Mouse (Mus musculus) adrenal gland, adult 2 months (tissue): ENCODE results near the gene Defb25. TPM values are rescaled to one million over a fixed set of nuclear protein-coding genes. Genes with fewer than 3 reads are reported as not detected.
"Not testable (repeated sequence)": the region's sequence is repeated elsewhere in the genome, so short reads cannot be mapped to it uniquely, and the experiment has no call there.

Source experiments
- DNase-seq: peaks from one replicate; pipeline ENCODE4 v3.0.0; 2021
- long read RNA-seq: library from polyadenylated mRNA; stranded (forward); transcript quantifications from one replicate; pipeline ENCODE4 v2.0.0, GENCODE M21; 2021
- polyA plus RNA-seq: library from polyadenylated mRNA; depleted of rRNA; stranded (reverse); fragments of >200 nt; gene quantifications from 2 replicates; pipeline ENCODE4 v1.2.3, GENCODE M21; 2012; rRNA removed
- total RNA-seq, 2 experiments: library from RNA; stranded (reverse); gene quantifications; 2 replicates each; pipeline ENCODE4 v1.2.3; 2021

Gene Defb25
- total RNA-seq (not detected), polyA plus RNA-seq (1.0 TPM in 1 of 2 replicates, not detected in the other)
- long read RNA-seq = 0 reads

DNA sequence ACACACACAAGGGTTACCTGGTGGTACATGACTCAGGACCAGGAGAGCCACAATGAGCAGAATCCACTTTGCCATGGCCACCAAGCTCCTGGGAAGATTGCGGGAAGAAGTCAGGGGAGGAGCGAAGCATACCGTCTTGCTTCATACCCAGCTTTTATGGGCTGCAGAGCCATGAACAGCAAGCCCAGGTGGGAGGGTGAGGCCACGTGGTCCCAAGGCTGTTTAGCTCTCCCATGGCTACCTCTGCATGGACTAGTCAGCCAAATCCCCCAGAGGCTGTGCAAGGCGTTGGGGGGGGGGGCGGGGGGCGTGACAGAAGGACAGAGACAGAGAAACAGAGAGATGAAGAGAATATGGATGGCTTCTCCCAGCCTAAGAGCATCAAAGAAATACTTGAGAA lies at the start of gene Defb25:
Gene Defb25 (minus strand): TSS at position 101 of the 400 bp plus-strand sequence.
- DNase-seq = no peak

DNA sequence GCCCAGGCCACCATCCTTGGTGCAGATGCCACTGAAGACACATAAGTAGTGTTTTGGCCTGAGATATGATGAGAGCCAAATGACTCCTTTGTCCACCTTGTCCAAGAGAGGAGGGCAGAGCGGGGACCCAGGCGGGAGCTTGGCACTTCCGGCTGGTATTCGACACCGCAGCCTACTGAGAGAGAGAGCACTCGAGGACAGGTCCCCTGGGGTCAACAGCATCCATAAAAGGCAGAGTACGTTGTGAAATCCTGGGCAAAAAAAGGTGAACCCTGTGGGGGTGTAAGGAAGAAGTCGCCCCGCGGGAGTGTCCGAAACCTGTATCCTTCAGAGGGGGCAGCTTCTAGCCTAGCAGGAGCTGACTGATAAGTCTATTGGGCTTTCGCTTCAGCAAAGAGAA lies 49.3 kb upstream of the Defb25 start:
- peak; percentile 36 for DNase-seq

DNA sequence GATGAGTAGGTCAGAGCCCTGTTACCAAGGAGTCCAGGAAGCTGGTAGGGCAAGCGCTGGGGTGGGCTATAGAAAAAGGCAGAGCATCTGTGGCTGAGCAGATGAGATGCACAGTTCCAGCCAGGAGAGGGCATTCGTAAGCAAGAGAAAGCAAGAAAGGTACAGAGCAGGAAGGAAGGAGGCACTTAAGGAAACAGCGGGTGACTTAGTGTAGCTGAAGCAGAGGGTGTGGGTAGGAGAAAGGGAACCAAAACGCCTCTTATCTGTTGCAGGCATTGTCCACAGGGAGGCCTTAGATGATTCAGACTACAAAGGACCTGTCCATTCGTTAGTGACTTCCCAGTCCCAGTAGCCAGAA lies 48.8 kb upstream of the Defb25 start:
- no peak for DNase-seq

DNA sequence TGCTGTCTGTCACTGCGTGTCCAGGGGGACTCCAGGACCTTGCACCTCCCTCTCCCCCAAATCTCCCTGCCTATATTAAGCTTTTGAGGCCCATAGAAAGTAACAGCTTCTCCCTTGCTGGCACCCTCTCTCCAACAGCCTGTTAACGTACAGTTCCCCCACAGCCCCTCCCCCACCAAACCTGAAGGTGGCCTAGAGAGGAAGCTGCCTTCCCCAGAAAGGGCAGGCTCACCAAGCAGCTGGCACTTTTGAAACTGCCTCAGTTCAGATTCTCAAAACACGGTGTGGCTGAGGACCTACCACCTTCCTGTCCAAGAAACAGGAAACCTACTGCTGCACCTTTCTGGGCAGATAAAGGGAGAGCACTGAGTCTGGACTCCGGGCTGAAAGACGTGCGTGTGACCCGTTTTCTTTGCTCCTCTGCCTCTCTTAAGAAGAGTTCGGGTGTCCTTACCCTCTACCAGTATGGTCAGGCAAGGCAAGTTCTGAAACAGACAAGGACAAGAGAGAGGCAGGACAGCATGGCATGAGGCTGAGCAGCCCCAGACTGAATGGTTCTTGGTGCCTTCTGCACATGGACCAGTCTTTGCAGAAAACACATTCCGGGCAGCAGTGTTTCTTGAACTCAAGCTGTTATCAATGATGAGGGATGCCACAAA lies 48.3 kb upstream of the Defb25 start:
- no peak for DNase-seq

DNA sequence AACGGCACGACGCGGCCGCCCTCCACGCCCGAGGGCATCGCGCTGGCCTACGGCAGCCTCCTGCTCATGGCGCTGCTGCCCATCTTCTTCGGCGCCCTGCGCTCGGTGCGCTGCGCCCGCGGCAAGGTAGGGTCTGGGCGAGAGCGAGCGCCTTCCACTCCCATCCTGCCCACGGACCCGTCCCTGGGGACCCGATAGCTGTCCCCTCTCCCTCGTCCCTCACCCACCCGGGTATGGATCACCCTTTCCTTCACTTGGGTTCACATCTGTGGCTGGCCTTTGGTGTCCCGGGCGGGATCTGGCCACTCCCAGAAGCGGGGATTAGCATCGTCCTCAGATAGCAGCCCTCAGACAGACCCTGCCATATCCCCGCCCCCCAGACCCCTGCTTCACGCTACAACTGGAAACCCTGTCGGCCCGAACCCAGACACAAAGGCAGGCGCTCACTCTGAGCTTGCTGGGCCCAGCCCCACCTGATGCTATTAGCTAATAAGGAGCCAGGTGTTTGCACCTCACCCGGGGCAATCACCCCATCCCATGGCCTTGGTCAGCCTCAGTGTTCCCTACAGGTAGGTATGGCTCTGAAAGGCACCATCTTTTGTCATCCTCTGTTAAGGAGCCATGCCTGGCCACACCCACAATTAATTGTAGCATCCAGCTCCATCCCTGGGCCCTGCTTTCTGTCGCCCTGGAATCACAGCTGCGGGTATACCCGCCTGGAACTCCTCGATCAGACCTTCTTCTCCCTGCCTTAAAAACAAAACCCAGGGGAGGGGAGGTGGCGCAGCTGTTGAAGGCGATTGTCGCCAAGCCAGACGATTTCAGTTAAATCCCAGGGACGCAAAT lies 47.0 kb upstream of the Defb25 start:
- peak; percentile 33 for DNase-seq

DNA sequence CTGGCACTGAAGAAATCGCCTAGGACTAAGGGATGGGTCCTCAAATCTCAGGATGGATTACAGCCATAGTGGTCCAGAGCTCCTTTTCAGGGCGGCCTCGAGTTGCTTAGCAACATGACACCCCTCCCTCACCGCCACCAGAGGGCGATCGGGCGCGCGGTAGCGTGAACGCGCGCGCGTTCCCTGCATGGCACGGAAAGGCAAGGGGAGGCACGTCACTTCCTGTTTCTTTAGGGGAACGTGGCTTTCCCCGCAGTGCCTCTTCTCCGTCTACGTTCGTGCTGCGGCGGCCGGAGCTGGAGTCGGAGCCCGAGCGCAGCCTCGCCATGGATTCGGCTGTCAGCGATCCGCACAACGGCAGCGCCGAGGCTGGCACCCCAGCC lies 46.4 kb upstream of the Defb25 start, which contains the start of gene H13:
Gene H13 (plus strand): TSS at position 206 of the 383 bp plus-strand sequence.
- peak; percentile 95 for DNase-seq

DNA sequence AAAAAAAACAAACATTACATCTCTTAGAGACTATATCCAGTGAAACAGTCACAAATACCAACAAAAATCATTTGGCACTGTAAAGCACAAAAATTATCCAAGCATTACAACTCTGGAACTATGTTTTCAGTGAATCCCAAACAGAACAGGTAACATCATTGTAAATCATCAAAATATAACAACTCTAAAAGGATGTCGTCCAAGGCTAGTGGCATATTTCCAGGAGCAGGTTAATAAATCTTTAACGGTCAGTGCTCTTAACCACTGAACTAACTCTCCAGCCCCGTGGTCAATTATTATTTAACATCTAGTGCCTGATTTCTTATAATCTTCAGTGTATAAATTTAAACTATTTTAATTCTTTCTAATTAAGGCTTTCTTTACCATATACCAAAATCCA lies 43.3 kb upstream of the Defb25 start:
- not testable (repeated sequence) for DNase-seq

DNA sequence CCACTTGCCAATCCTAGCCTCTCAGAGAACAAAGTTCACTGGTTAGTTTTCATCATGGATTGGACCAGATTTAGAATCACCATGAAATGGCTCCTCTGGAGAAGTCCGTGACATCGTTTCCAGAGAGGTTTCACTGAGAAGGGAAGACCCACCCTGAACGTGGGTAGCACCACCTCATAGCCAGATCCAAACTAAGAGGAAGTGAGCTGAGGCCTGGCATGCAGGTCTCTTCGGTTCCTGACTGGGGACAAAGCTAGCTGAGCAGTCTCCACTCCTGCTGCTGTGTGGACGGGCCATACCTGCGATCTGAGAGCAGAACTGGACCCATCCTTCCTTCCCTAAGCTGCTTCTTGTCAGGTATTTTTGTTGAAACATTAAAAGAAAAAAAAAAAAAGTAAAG lies 38.3 kb upstream of the Defb25 start:
- DNase-seq = no peak

DNA sequence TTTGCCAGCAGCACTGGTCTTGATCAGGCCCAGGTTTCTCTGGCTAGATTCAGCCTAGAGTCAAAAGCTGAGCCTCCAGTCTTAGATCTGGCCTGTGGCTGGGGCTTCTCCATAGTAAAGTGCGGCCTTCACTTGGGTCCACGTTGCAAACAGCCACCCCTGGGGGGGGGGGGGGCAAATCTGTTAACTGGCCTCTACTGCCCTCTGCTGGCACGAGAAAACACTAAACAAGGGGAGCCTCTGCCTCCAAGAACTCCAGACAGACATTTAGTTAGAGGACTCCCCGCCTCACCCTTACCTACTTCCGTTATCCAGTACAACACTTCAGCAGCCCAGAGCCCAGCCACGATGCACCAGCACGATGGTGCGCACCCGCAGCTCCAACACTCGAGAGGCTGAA lies 34.5 kb upstream of the Defb25 start:
- no peak for DNase-seq

DNA sequence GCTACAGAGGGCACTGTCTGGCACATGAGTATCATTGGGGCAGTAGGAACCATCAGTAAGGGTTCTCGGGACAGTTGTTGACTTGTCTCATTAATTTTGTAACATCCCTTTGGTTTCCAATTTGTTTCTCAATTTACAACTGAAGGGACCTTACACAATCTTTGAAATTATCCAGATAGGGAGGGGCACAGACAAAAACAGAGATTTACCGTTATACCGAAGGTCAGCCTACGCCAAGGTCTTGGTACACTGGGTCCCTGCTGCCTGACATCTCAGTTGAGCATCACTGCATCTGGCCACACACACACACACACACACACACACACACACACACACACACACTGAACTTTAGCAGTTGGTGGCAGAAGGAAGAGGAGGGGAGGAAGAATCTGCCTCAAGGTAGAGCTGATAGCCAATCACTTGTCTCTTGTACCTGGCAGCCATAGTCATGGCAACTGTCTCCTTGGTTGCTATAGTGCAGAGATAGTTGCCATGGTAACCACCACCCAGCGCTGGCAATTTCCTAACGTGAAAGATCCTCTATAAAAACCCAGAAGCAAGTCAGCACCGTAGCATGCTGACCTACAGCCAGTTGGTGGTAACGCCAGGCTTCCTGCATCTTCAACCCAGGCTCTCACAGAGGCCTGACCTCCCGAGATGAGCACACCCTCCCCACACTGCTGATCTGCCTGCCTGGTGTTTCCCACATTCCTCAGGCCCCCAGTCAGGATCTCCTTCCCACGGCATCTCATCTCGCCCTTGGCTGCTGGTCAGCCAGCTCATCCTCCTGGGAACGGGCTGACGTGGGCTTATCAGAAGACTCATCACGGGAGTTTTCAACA lies 31.2 kb upstream of the Defb25 start:
- DNase-seq = peak; percentile 87

DNA sequence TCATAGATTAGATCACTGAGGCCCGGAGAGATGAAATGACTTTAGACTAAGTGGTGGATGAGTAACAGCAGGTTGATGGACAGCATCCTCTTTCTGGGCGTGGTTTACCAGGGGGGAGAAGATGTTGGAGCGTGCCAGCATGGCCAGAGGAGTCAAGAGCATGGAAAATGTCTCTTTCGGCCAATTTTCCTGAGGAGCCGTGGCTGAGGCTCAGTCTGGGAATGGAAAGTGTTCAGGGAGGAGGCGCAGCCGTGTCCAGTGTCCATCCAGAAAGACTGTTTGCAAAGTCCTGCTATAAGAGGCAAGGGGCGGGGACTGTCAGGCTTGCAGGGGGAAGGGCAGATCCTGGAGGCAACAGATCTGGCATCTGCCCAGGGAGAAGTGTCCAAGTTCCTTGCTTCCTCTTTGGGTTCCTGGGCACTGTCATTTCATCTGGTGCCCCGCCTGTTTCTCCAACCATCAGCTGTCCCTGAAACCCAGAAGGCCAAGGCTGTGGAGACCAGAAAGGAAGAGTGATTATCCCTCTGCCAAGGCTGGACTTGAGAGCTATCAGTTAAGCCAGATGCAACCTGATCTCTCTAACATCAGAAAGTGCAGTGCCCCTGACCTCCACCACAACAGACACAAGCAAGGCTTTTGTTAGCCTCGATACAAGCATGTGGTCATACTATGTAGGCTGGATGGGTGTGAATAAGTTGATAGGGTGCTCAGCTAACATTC lies 30.2 kb upstream of the Defb25 start:
- DNase-seq = peak; percentile 88

DNA sequence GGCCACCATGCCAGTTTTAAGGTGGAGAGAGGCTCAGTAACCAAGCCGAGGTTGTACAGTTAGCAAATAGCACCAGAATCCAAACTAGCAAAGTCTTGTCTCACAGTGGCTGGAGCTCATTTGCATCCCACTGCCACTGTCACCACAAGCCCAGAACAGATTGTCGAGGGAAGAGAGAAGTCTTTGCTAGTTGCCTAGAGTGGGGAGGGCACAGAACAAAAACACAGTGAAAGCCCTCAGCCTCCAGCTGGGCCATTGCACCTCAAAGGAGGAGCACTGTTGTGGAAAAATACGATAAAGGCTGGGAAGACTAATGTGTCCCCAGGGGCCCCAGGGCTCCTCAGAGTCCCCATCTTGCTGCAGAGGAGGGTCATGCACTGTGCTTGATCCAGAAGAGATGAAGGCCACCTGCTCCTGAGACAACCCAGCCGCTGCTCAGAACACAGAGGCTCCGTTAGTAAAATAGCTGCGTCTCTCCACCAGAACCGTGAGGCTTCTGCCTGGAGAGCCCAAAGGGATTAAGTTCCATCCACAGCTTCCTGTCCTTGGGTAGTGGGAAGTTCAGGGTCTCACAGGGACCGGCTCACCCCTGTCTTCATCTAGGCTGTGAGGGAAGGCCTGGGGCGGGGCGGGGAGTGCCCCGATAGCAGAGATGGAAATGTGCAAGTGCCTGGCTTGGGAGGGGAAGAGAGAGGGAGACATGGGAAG lies 16.7 kb upstream of the Defb25 start:
- no peak for DNase-seq

DNA sequence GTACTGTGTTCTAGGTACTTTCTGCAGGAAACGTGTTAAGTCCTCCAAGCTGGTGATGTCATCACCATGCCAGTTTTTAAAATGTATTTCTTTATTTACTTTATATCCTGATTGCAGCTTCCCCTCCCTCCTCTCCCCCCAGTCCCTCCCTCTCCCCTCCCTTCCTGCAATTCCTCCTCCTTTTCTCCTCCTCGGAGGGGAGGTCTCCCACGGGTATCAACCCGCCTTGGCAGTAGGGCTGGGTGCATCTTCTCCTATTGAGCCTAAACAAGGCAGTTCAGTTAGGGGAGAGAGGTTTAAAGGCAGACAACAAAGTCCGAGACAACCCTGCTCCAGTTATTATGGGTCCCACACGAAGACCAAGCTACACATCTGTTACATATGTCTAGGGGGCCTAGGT lies 16.0 kb upstream of the Defb25 start:
- no peak for DNase-seq

DNA sequence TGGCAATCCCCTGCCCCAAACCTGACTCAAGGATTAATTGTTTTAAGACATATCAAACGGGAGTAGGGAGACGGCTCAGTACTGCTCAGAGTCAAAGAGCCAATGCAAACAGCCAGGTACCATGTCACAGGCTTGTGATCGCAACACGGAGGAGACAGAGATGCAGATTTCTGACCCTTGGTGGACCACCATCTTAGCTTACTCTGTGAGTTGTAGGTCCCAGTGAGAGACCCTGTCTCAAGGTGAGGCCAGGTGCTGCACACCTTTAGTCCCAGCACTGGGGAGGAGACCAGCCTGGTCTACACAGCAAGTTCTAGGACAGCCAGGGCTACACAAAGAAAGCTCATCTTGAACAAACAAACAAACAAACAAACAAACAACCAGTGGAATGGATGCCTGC lies 14.5 kb upstream of the Defb25 start:
- no peak for DNase-seq

DNA sequence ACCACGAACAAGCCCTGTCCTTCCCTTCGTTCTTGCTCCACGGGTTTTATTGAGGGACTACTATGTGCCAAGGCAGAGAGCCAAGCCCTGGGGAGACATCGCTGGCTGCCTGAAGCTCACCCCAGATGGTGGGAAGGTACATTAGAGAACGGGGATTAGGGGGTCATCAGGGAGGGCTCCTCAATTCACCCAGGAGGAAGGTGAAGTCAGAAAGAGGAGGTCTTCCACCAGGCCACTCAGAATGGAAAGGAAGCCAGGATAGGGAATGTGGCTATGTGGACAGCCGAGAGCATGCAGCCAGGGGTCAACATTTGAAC lies 14.1 kb upstream of the Defb25 start:
- no peak for DNase-seq

DNA sequence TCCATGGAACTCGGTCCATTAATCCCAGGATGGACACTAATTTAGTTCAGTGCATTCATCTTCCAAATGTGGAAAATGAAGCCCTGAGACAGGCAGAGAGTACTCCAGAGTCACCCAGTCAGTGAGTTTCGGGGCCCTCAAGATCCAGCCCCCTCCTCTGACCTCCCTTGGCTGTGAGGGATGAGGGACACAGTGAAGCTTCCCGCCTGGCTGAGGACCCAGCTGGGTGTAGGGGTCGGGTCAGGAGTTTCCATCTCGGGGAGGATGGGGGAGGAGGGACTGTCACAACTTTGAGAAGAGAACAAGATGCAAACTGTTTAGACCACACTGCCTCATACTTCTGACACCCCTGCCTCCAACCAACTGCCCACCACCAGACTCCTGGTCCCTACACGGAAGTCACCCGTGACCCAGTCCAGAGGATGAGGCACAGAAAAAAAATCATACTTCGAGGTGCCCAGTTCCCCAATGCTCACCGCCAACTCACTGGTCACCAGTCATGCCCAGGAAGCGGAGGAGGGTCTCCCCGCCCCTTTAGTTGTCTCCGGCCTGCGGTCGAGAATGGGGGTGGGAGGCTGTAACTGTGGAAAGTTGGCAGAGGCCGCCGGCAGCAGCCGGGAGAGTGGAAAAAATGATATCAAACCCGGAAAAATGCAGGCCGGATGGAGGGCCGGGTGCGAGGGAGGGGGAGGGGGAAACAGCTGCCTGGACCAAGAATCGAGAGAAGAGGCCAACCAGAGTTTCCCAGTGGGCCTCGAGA lies 13.6 kb upstream of the Defb25 start:
- peak; percentile 77 for DNase-seq

DNA sequence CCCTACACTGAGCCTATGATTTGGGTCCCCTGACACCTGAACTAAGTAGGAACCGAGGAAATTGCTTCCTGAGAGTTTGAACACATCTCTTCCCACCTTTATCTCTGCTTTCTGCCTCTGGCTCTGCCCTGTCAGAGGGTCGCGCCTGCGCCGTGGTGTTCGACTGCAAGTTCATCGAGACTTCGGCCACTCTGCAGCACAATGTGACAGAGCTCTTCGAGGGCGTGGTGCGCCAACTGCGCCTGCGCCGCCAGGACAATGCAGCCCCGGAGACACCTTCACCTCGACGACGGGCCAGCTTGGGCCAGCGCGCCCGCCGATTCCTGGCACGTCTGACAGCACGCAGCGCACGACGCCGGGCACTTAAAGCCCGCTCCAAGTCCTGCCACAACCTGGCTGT lies 11.5 kb upstream of the Defb25 start:
- DNase-seq = no peak

DNA sequence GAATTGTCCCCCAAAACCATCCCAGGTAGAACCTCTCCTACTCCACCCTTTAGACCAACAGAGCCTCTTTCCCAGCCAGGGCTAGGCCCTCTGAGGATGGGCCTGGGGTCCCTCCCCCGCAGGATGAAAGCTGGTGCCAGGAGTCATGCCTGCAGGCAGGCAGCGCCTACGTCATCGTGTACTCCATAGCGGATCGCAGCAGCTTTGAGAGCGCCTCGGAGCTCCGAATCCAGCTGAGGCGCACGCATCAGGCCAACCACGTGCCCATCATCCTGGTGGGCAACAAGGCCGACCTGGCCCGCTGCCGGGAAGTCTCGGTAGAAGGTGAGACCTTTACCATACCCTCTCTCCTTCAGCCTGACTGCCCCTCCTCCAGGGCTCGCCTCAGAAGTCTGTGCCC lies 10.5 kb upstream of the Defb25 start:
- no peak for DNase-seq

DNA sequence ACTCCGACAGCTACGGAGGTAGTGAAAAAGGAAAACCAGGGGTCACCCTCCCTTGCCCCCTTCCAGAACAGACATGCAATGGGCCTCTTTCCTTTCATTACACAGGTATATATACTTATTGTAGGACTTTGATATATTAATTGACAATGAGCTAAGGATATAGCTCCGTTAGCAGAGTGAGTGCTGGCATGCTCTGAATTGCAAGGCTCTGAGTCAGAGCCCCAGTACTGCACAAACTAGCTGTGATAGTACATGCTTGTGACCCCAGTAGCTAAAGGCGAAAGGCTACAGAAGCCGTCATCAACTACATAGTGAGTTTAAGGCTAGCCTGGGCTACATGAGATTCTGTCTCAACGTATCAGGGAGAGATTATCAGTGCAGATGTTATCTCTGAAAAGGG lies 7.1 kb upstream of the Defb25 start:
- DNase-seq = no peak

DNA sequence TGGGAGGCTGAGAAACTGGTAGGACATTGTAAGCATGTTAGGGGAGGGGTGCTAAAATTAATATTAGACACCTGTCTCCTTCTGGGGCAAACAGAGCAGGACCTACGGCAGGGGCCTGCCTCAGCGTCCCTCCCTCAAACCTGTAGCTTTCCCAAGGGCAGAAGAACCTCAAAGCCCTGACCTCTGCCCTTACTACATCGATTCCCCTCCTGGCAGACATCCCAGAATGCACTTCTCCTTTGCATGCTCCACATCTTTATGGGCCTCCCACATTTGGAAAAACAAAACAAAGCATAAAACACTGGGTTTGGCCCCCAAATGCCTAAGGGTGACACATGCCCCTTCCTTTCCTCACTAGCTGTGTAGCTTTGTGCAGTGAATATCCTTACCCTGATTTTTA lies 6.4 kb upstream of the Defb25 start:
- DNase-seq = no peak

DNA sequence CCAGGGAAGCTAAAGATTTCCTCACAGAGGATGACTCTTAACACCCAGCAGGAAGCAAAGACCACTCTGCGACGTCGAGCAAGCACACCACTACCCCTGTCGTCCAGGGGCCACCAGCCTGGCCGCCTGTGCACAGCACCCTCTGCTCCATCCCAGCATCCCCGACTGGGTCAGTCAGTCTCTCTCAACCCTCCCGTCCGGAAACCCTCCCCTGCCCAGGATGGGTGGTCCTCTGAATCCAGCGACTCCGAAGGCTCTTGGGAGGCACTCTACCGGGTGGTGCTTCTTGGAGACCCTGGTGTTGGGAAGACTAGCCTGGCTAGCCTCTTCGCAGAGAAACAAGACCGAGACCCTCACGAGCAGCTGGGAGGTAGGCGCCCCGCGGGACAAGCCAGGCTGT lies 5.2 kb upstream of the Defb25 start:
- no peak for DNase-seq
